Mouse (Mus musculus): ENCODE data around the gene Hspe1. TPM values are rescaled to one million over a fixed set of nuclear protein-coding genes. Genes with fewer than 3 reads are reported as not detected.
A peak's percentile ranks its signal among the peaks of the same experiment; 100 is the strongest.
"Not testable (repeated sequence)": the region's sequence is repeated elsewhere in the genome, so short reads cannot be mapped to it uniquely, and the experiment has no call there.

The Hspe1 gene
- polyA plus RNA-seq, 1 experiment, result 142 TPM

DNA sequence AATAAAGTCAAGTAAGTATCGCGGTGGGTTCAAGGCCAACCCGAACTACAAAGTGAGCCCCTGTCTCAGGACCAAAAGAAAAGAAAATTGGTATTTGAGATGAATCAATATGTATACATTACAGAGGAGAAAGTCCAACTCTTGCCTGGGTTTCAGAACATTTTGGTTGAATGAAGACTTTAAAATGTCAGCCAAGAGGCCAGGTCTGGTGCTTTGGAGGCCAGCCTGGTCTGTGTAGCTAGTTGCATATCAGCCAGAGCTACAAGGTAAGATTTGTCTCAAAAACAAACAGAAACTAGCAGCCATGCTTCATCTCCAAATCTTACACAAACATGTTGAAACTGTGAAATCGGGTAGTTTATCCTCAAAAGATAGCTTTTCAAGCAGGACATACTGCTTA lies 34.3 kb upstream of the Hspe1 start:
- no peak overlapping the region for H3K27ac ChIP-seq (ENCODE audit: insufficient read depth, low read length)
- no peaks in the 10 kb centered on the region; the same call in 1 of the 2 replicates for H3K4me1 ChIP-seq (ENCODE audit: control insufficient read depth, insufficient read depth, low read length)
- H3K4me3 ChIP-seq (ENCODE audit: insufficient read depth, low read length), result peak overlapping the region; percentile 28; the same call in 1 of the 2 replicates
- TF ChIP-seq CTCF (IDR thresholded peaks at IDR 0.05; ENCODE audit: extremely low read depth, insufficient read depth, low read length) (no peak), POLR2A (IDR thresholded peaks at IDR 0.05; ENCODE audit: extremely low read depth, insufficient read depth, low read length) (no peak)

DNA sequence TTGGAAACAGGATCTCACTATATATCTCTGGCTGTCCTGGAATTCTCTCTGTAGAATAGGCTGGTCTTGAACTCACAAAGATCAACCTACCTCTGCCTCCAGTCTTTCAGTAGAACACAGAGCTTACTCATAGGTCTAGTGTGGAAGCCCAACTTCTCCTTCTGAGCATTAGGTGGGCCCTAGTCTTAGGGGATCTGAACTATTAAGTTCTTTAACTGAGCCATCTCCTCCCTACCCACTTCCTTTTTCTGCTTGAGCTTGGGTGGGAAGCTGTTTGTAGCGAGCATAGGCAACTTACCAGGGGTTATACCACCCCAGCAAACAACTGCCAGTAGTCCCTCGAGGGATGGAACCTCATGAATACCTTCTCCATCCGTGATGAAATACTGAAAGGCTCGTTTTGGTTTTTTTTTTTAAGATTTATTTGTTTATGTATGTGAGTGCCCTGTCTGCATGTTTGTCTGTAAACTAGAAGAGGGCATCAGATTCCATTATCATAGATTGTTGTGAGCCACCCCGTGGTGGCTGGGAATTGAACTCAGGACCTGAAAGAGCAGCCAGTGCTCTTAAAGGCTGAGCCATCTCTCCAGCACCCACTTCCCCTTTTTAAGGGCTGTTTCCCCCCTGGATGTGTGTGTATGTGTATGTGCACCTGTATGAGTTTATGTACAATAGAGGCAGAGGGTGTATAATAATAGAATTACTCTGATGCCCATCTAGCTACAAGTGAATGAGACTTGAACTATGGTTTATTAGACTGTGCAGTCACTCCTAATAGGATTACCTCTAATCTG lies 32.4 kb upstream of the Hspe1 start:
- H3K27ac ChIP-seq (ENCODE audit: insufficient read depth, low read length), result no peak overlapping the region
- no peak overlapping the region for H3K4me3 ChIP-seq (ENCODE audit: insufficient read depth, low read length)
- peaks cover 2% of the 10 kb centered on the region; the same call in 1 of the 2 replicates for H3K4me1 ChIP-seq (ENCODE audit: control insufficient read depth, insufficient read depth, low read length)
- TF ChIP-seq POLR2A (IDR thresholded peaks at IDR 0.05; ENCODE audit: extremely low read depth, insufficient read depth, low read length) (no peak), CTCF (IDR thresholded peaks at IDR 0.05; ENCODE audit: extremely low read depth, insufficient read depth, low read length) (no peak)

DNA sequence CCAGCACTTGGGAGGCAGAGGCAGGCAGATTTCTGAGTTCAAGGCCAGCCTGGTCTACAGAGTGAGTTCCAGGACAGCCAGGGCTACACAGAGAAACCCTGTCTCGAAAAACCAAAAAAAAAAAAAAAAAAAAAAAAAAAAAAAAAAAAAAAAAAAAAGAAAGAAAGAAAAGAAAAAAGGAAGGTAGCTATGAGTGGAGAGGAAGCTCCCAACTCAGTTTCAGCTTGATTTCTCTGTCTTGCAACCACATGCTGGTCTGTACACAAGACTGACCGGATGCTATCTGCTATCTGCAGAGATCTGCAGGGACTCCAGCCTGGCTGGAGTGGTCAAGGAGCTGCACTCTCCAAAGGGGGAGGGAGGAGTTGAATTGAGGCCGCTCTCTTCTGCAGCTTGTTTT lies 29.5 kb upstream of the Hspe1 start:
- H3K27ac ChIP-seq (ENCODE audit: insufficient read depth, low read length); H3K4me1 ChIP-seq (ENCODE audit: control insufficient read depth, insufficient read depth, low read length); H3K4me3 ChIP-seq (ENCODE audit: insufficient read depth, low read length): not testable (repeated sequence)

DNA sequence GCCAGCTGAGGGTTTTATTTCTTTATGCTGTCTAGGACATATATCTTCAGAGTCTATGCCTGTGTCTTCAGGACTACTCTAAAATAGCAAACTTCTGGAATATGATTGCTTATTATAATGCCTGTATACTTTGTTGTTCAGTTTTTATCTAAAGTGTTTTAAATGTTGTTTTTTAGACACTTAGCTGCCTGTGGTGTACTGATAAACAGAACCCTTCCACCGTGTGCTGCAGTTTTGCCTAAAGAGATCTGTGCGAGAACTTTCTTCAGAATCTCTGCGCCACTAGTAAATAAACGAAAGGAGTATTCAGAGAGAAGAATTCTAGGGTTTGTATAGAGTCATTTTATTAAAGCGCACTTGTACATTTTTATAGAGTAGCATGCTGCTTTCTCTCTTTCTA lies 26.8 kb upstream of the Hspe1 start:
- Histone ChIP-seq H3K4me1 (ENCODE audit: control insufficient read depth, insufficient read depth, low read length) (peaks cover 2% of the 10 kb centered on the region; the same call in 1 of the 2 replicates), H3K4me3 (ENCODE audit: insufficient read depth, low read length) (no peak overlapping the region), H3K27ac (ENCODE audit: insufficient read depth, low read length) (no peak overlapping the region)
- TF ChIP-seq CTCF (IDR thresholded peaks at IDR 0.05; ENCODE audit: extremely low read depth, insufficient read depth, low read length) (no peak), POLR2A (IDR thresholded peaks at IDR 0.05; ENCODE audit: extremely low read depth, insufficient read depth, low read length) (no peak)

DNA sequence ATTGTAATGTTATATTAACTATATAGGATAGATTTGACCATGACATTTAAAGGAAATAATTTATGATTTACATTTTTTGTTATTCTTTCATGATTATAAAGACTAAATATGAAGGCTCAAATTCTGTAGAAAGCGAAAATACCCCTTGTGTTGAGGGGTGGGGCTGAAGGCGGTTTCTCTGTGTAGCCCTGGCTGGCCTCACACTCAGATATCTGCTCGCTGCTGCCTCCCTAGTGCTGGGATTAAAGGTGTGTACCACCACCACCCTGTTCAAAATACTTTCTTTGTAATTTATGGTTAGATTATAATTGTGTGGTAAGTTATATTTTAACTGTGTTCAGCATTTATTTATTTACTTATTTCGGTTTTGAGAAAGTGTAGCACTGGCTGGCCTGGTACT lies 26.2 kb upstream of the Hspe1 start:
- Histone ChIP-seq H3K4me3 (ENCODE audit: insufficient read depth, low read length) (no peak overlapping the region), H3K27ac (ENCODE audit: insufficient read depth, low read length) (no peak overlapping the region), H3K4me1 (ENCODE audit: control insufficient read depth, insufficient read depth, low read length) (peaks cover 2% of the 10 kb centered on the region; the same call in 1 of the 2 replicates)
- TF ChIP-seq POLR2A (IDR thresholded peaks at IDR 0.05; ENCODE audit: extremely low read depth, insufficient read depth, low read length), result no peak
- no peak for TF ChIP-seq CTCF (IDR thresholded peaks at IDR 0.05; ENCODE audit: extremely low read depth, insufficient read depth, low read length)

DNA sequence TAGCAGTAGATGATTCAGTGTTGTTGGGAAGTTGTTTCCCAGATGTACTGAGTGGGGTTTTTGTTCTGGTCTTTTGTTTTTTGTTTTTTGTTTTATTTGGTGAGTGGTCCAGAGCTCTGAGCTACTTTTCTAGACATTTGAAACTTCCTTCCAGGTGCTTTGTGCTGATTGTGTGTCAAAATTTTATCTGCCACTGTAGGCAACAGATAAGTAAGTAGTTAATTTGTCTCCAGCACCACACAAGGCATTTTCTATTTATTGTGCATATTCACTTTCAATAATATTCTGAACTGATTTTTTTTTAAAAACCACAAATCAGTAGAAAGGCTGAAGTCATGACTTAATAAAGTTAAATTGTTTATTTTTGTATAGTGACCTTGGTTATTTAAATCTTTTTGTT lies 15.6 kb upstream of the Hspe1 start:
- H3K4me1 ChIP-seq (ENCODE audit: control insufficient read depth, insufficient read depth, low read length); H3K4me3 ChIP-seq (ENCODE audit: insufficient read depth, low read length): not testable (repeated sequence)

DNA sequence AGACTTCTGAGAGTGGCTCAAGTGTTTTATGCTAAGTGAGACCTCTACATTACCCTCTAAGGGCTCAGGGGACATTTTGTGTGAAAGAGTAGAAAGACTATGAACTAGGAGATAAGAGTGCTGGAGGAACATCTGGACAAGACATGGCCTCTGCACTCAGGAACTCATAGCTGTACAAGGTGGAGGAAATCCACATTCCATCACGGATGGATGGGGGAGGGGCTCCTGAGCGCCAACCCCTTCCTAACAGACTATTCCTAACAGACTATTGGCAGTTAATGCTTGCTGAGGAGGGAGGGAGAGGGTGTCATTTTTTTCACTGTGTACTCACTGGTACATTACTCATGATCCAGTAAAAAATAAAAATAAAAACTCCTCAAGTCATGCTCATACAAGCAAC lies 13.2 kb upstream of the Hspe1 start:
- Histone ChIP-seq H3K4me3 (ENCODE audit: insufficient read depth, low read length) (no peak overlapping the region), H3K4me1 (ENCODE audit: control insufficient read depth, insufficient read depth, low read length) (no peaks in the 10 kb centered on the region), H3K27ac (ENCODE audit: insufficient read depth, low read length) (no peak overlapping the region)
- TF ChIP-seq CTCF (IDR thresholded peaks at IDR 0.05; ENCODE audit: extremely low read depth, insufficient read depth, low read length) (no peak), POLR2A (IDR thresholded peaks at IDR 0.05; ENCODE audit: extremely low read depth, insufficient read depth, low read length) (no peak)

More for the DNA sequence above, 15.6 kb upstream of the Hspe1 start:
- not testable (repeated sequence) for H3K27ac ChIP-seq (ENCODE audit: insufficient read depth, low read length)

DNA sequence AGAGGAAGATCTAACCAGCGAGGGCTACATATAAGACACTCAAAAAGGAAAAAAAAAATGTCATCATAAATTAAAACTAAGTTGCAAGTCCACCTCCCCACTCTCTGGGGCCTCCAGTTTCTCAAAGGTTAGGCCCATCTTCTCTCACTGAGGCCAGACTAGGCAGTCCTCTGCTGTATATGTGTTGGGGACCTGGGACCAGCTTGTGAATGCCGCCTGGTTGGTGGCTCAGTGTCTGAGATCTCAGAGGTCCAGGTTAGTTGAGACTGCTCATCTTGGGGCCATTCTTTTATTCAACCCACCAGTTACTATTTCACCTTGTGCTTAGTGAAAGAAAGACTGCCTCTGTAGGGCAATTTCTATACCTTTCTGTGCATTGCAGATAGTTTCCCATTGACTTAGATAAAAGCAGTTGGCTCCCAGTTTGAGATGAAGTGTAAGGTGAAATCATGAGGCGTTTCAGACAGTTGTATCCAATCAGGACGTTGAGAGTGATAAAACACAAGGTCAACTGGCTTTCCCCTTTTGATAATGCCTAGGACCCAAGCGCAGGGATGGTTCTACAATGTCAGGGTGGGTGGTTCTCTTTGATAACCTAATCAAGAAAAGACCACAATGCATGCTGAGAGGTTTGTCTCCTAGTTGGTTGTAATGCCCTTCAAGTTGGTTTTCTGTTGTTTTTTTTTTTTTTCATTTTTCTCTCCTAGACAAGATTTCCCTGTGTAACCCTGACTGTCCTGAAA lies 12.1 kb upstream of the Hspe1 start:
- no peak for TF ChIP-seq POLR2A (IDR thresholded peaks at IDR 0.05; ENCODE audit: extremely low read depth, insufficient read depth, low read length)
- Histone ChIP-seq H3K4me1 (ENCODE audit: control insufficient read depth, insufficient read depth, low read length) (no peaks in the 10 kb centered on the region), H3K27ac (ENCODE audit: insufficient read depth, low read length) (no peak overlapping the region), H3K4me3 (ENCODE audit: insufficient read depth, low read length) (no peak overlapping the region)

DNA sequence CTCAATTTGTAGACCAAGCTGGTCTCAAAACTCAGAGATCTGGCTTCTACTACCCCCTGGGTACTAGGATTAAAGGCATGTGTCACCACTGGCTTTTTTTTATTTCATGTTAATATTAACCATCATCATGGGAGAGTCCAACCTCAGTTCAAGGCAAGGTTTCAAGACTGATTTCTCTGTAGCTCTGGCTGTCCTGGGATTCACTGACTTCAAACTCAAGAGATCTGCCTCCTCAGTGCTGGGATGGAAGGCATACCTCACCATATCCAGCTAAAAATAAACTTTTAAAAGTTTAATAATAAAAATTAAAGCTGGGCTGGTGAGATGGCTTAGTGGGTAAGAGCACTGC lies 11.6 kb upstream of the Hspe1 start:
- no peaks in the 10 kb centered on the region for H3K4me1 ChIP-seq (ENCODE audit: control insufficient read depth, insufficient read depth, low read length)
- H3K27ac ChIP-seq (ENCODE audit: insufficient read depth, low read length), result no peak overlapping the region
- TF ChIP-seq POLR2A (IDR thresholded peaks at IDR 0.05; ENCODE audit: extremely low read depth, insufficient read depth, low read length) (no peak), CTCF (IDR thresholded peaks at IDR 0.05; ENCODE audit: extremely low read depth, insufficient read depth, low read length) (no peak)
- no peak overlapping the region for H3K4me3 ChIP-seq (ENCODE audit: insufficient read depth, low read length)

DNA sequence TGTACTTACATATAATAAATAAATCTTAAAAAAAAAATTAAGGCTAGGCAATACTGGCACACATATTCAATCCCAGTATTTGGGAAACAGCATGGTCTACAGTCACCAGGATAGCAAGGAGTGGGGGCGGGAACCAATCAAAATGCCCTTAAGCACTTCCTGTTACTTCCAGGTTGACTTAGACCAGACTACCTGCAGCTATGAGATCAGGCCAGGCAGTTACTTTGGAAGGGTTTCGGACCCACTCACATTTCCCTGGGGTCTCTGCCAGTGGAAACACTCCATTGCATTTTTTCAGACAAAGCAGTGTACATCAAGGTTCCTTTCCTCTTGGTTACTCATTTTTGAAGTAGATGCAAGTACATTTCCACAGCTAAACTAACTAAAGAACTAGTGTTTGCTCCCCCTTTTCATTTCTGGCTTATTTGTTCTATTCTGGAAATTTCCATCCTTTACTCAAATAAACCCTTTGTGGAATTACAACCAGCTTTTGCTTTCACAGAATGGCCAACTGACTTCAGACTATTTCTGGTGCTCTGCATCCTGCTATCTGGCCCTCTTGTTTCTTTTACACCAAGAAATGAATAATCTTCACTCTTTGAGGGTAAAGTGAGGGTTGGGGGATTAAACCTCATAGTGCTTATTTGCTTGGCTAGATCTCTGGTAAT lies 10.9 kb upstream of the Hspe1 start:
- Histone ChIP-seq H3K4me3 (ENCODE audit: insufficient read depth, low read length) (no peak overlapping the region), H3K27ac (ENCODE audit: insufficient read depth, low read length) (no peak overlapping the region), H3K4me1 (ENCODE audit: control insufficient read depth, insufficient read depth, low read length) (no peaks in the 10 kb centered on the region)
- no peak for TF ChIP-seq CTCF (IDR thresholded peaks at IDR 0.05; ENCODE audit: extremely low read depth, insufficient read depth, low read length)
- TF ChIP-seq POLR2A (IDR thresholded peaks at IDR 0.05; ENCODE audit: extremely low read depth, insufficient read depth, low read length), result no peak

Measured in cortical plate, adult 2 months (tissue).